Mouse (Mus musculus): ENCODE measurements around the gene Guca1a. TPM values are rescaled to one million over a fixed set of nuclear protein-coding genes. Genes with fewer than 3 reads are reported as not detected.
"Not testable (repeated sequence)": the region's sequence is repeated elsewhere in the genome, so short reads cannot be mapped to it uniquely, and the experiment has no call there.

Guca1a gene
- 1 to 10 TPM; 1.9 to 3.1 TPM for total RNA-seq (2021)
- long read RNA-seq, experiment 1, partial matches to known transcripts = 1 of 1 reads
- long read RNA-seq, experiment 1, other reads (novel, unspliced or antisense) = 0 of 1 reads
- long read RNA-seq, experiment 2, partial matches to known transcripts = 3 of 3 reads
- long read RNA-seq, experiment 2, other reads (novel, unspliced or antisense) = 0 of 3 reads

GRCm38 (mm10) chr17:47400451-47400850 lies at the start of gene Guca1a:
Gene Guca1a, minus strand, starts transcription at chr17:47400584.
- no peak for DNase-seq (ENCODE audit: low spot score in 2 of 2)

DNA sequence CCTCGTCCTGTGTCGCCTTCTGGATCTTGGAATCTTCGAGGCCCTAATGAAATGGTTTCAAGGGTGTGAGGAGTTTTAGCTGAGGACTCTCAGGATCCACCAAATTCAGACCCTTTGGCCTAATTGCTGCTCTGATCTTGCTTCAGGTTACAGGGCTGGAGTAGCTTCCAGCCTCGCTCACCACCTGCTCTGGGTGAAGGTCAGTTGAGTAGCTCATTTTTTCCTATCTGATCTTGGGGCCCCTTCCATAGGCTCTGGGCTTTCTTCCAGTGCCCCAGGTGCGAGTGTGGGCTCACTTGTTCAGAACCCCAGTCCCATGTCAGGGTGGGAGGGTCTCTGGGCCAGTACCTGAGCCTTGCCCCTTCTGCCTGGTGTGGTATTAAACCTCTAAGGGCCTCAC lies 49.0 kb upstream of the Guca1a start:
- no peak for DNase-seq (ENCODE audit: low spot score in 2 of 2)

- DNase-seq (ENCODE audit: low spot score in 2 of 2) = no peak
Measured at GRCm38 (mm10) chr17:47448523-47449372, 48.4 kb upstream of the Guca1a start.

- no peak for DNase-seq (ENCODE audit: low spot score in 2 of 2)
Measured at GRCm38 (mm10) chr17:47446561-47446960, 46.2 kb upstream of the Guca1a start.

GRCm38 (mm10) chr17:47446025-47446424 lies 45.6 kb upstream of the Guca1a start:
- no peak for DNase-seq (ENCODE audit: low spot score in 2 of 2)

GRCm38 (mm10) chr17:47445518-47445917 lies 45.1 kb upstream of the Guca1a start:
- DNase-seq (ENCODE audit: low spot score in 2 of 2) = no peak

DNA sequence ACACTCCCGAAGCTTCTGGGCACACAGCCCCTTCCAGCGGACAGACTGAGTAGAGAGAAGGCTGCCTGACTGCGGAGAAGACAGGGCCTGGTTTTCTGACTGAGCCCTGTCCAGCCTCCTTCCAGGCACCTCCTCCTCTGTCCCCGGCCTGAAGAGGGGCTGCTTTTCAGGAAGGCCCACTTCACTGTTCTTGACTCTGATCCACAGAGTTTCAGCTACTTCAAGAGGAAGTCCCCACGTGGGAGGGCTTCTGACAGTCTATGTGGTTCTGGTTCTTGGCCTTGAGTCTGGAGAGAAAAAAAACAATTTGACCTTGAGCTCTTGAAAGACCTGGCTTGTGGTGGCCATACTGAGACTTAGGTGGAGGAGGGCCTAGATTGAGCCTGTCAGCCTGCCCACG lies 43.7 kb upstream of the Guca1a start:
- no peak for DNase-seq (ENCODE audit: low spot score in 2 of 2)

DNA sequence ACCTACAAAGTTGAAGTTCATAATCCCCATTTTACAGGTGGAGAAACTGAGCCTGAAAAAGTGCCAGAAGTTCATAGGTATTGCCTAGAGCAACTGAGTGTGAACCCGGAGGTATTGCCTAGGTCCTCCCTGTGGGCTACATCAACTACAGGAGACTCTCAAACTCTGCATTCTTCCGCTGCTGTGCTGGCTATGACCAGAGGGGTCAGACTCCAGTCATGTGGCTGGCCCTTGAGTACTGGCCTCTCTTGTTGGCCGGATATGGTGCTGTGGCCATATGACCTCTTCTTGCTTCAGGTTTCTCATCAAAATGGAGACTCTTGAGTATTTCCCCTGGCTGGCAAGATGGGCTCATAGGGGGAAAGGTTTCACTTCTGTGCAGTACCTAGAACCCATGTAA lies 41.9 kb upstream of the Guca1a start:
- no peak for DNase-seq (ENCODE audit: low spot score in 2 of 2)

DNA sequence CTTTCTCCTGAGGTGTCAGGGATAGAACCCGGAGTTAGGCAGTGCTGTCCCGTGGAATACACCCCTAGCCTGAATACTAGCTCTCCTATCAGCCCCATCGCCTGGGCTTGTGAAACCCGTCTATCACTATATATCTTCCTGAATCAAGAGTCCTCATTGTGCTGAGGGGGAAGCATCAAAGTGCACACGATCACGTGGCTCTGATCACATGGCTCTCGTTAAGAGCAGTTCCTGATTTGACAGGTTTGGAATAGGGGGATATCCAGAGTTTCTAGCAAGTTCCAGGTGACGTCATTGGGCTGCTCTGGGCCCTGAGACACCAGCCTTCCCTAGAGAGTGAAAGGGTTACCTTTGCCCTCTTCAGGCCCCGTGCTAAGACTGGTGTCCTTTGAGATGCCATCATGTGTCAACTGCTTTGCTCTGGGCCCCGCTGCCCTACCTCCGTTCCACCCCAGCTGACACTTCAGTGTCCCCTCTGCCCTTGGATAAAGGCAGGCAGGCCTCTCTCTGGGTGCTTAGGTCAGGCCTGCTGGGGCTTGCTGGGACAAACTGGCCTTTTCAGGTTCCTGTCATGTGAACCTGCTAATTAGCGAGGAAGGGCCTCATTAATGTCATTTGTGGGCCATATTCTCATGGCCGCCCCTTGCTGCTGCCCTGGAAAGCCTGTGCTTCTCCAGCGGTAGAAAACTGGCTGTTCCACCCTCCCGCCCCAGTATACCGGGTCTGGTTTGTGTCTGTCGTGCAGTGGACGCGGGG lies 41.1 kb upstream of the Guca1a start:
- DNase-seq (ENCODE audit: low spot score in 2 of 2) = no peak

GRCm38 (mm10) chr17:47440359-47440890 lies 40.0 kb upstream of the Guca1a start:
- DNase-seq (ENCODE audit: low spot score in 2 of 2) = no peak

GRCm38 (mm10) chr17:47439396-47440028 lies 39.1 kb upstream of the Guca1a start:
- DNase-seq (ENCODE audit: low spot score in 2 of 2) = no peak

DNA sequence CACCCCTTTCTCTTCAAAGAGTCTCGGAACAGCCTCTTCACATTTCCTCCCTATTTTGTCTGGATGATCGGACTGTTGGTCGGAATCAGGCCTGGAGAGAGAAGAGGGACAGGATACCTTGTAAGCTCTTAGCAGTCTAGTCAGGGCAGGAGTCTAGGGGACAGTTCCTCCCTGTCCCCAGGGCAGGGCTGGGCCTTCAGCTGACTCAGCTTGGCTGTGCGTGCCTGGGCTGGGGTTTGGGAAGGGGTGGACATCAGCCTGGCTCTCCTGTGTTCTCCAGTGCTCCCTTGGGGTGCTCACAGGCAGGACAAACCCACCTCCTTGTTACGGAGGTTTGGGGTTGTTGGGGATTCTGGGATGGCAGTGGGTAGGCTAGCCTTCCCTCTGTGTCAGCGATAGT lies 38.2 kb upstream of the Guca1a start:
- no peak for DNase-seq (ENCODE audit: low spot score in 2 of 2)

- no peak for DNase-seq (ENCODE audit: low spot score in 2 of 2)
Measured at GRCm38 (mm10) chr17:47436907-47437547, 36.6 kb upstream of the Guca1a start, which contains the start of gene 1700001C19Rik. Gene 1700001C19Rik, minus strand, starts transcription at chr17:47437376.

- no peak for DNase-seq (ENCODE audit: low spot score in 2 of 2)
Measured at GRCm38 (mm10) chr17:47436156-47436906, 35.9 kb upstream of the Guca1a start, which contains the start of gene AI661453. Gene AI661453, plus strand, starts transcription at chr17:47436615.

- DNase-seq (ENCODE audit: low spot score in 2 of 2) = no peak
Measured at GRCm38 (mm10) chr17:47430815-47431214, 30.4 kb upstream of the Guca1a start.

- DNase-seq (ENCODE audit: low spot score in 2 of 2) = peak in 1 of 2 experiments; percentile 26
Measured at GRCm38 (mm10) chr17:47428831-47429304, 28.5 kb upstream of the Guca1a start.

DNA sequence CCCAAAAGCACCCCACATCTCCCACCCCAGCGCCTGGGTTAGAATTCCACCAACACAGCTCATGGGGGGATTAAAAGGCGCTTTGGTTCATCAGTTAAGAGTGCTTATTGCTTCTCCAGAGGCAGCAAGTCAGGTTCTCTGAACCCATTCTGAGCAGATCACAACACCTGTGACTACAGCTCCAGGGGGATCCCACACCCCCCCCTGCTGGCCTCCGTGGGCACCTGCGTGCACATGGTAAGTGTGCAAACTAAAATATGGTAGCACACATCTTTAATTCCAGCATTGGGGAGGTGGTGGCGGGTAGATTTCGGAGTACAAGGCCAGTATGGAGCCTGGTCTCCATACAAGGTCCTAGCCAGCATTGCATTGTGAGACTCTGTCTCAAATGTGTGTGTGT lies 26.9 kb upstream of the Guca1a start:
- DNase-seq (ENCODE audit: low spot score in 2 of 2) = no peak

DNA sequence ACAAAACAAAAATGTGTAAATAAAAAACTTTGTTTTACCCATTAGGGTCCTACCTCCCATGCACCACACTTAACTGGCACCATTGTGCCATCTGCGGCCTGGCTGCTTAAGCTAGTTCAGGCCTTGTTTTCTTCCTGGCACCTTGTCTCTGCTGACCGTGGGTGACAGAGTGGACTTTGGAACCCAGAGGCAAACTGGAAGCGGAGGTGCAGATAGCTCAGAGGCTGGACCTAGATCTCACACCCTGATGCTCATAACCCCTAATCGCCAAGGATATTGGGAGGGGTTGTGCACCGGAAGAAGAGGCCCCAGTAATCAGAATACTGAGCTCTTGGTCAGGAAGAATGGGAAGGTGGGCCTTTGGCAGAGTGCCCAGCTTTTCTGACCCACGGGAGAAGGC lies 23.8 kb upstream of the Guca1a start:
- no peak for DNase-seq (ENCODE audit: low spot score in 2 of 2)

- not testable (repeated sequence) for DNase-seq (ENCODE audit: low spot score in 2 of 2)
Measured at GRCm38 (mm10) chr17:47422616-47423015, 22.2 kb upstream of the Guca1a start.

GRCm38 (mm10) chr17:47421566-47421965 lies 21.2 kb upstream of the Guca1a start:
- no peak for DNase-seq (ENCODE audit: low spot score in 2 of 2)

Measured in adrenal gland, adult 18-20 months (tissue).